Mouse (Mus musculus) B cell, adult (primary cell): ENCODE results near the gene Psg26. TPM values are rescaled to one million over a fixed set of nuclear protein-coding genes. Genes with fewer than 3 reads are reported as not detected.

ENCODE experiments used
- total RNA-seq: library from RNA; stranded (reverse); gene quantifications from 4 replicates; pipeline ENCODE4 v1.2.4, GENCODE M21; 2023; ENCODE audit not compliant: inconsistent age

The Psg26 gene
- not detected in 4 replicates for total RNA-seq

DNA sequence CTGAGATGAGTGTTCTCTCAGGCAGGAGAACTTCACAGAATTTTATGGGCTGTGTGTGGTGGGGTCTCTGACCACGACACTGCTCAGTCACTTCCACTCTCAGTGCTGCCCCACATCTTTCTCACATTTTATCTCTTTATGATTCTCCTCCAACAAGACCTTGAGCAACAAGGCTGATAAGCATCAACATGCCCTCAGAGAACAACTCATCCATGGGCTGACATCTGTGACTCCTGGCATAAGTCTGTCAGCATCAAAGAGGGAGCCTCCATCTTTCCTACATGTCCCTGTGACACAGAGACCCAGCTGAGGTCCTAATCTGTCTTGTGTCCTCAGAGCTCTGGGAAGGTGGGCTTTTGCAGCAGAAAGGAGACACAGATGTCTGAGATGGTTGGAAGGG lies at the start of gene Psg26:
Gene Psg26, minus strand, starts transcription at position 101 of the 400 bp plus-strand sequence.

DNA sequence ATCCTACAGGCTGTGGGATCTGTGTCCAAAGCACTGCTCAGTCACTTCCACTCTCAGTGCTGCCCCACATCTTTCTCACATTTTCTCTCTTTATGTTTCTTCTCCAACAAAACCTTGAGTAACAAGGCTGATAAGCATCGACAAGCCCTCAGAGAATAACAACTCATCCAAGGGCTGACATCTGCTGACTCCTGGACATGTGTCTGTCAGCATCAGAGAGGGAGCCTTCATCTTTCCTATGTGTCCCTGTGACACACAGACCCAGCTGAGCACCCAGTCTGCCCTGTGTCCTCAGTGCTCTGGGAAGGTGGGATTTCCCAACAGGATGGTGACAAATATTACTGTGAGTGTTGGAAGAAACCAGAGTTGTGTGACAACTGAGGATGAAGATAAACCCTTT lies 48.2 kb upstream of the Psg26 start, which contains the start of gene Psg25:
Gene Psg25, minus strand, starts transcription at position 101 of the 400 bp plus-strand sequence.

DNA sequence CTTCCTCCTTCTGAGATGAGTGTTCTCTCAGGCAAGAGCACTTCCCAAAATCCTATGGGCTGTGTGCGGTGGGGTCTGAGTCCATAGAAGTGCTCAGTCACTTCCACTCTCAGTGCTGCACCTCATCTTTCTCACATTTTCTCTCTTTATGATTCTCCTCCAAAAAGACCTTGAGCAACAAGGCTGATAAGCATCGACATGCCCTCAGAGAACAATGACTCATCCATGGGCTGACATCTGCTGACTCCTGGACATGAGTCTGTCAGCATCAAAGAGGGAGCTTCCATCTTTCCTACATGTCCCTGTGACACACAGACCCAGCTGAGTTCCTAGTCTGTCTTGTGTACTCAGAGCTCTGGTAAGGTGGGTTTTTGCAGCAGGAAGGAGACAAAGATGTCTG lies 52.0 kb downstream of the Psg26 start, which contains the start of gene Psg28:
Gene Psg28, minus strand, starts transcription at position 101 of the 400 bp plus-strand sequence.

Other genes with a start within 250 kb of the Psg26 start
- not detected in 4 replicates for gene Mill1, start 238.8 kb downstream of the Psg26 start, total RNA-seq
- not detected in 4 replicates for gene Psg18, start 129.2 kb downstream of the Psg26 start, total RNA-seq
- gene Psg28, start 52.1 kb downstream of the Psg26 start, total RNA-seq = not detected in 4 replicates
- gene Psg25, start 48.1 kb upstream of the Psg26 start, total RNA-seq = not detected in 4 replicates
- not detected in 4 replicates for gene Psg27, start 83.1 kb upstream of the Psg26 start, total RNA-seq
- gene Psg23, start 132.3 kb upstream of the Psg26 start, total RNA-seq = not detected in 4 replicates
- not detected in 4 replicates for gene Psg21, start 172.5 kb upstream of the Psg26 start, total RNA-seq
- not detected in 4 replicates for gene Psg20, start 202.0 kb upstream of the Psg26 start, total RNA-seq
- gene Psg22, start 233.9 kb upstream of the Psg26 start, total RNA-seq = not detected in 4 replicates